Mouse (Mus musculus): ENCODE results near the gene Faf2. TPM values are rescaled to one million over a fixed set of nuclear protein-coding genes. Genes with fewer than 3 reads are reported as not detected.

Gene Faf2
- polyA plus RNA-seq, 1 experiment, result 13.3 TPM

- H3K4me3 ChIP-seq (ENCODE audit: extremely low read depth, insufficient read depth, insufficient read length), result no peak overlapping the region
- TF ChIP-seq POLR2A (IDR thresholded peaks at IDR 0.05; ENCODE audit: low read depth, low read length), result no peak
- TF ChIP-seq CTCF (IDR thresholded peaks at IDR 0.05; ENCODE audit: extremely low read depth, insufficient read depth, insufficient read length, insufficient replicate concordance), result no peak
- no peak for DNase-seq (ENCODE audit: low read depth in 1 of 2, low spot score in 2 of 2)
- H3K36me3 ChIP-seq (ENCODE audit: control insufficient read depth, insufficient read depth, low read length), result no peaks in the 10 kb centered on the region
- H3K27me3 ChIP-seq (ENCODE audit: control insufficient read depth, insufficient read depth, low read length), result no peaks in the 10 kb centered on the region
- H3K4me1 ChIP-seq (ENCODE audit: control insufficient read depth, insufficient read depth, insufficient read length), result 0 out of 2 replicates have a peak, but pooled peaks cover 5% of the 10 kb centered on the region
- 86% methylated on average over 11 of the region's 11 CpGs for WGBS
- H3K27ac ChIP-seq (ENCODE audit: insufficient read depth, low read length), result no peak overlapping the region
Observed at GRCm38 (mm10) chr13:54593617-54594016, 28.0 kb upstream of the Faf2 start.

- DNase-seq (ENCODE audit: low read depth in 1 of 2, low spot score in 2 of 2), result no peak
- no peak overlapping the region for H3K4me3 ChIP-seq (ENCODE audit: extremely low read depth, insufficient read depth, insufficient read length)
- 0 out of 2 replicates have a peak, but pooled peaks cover 1% of the 10 kb centered on the region for H3K4me1 ChIP-seq (ENCODE audit: control insufficient read depth, insufficient read depth, insufficient read length)
- H3K36me3 ChIP-seq (ENCODE audit: control insufficient read depth, insufficient read depth, low read length), result no peaks in the 10 kb centered on the region; the same call in 1 of the 2 replicates
- WGBS, result 92% methylated on average over 8 of the region's 8 CpGs
- no peaks in the 10 kb centered on the region for H3K27me3 ChIP-seq (ENCODE audit: control insufficient read depth, insufficient read depth, low read length)
- H3K27ac ChIP-seq (ENCODE audit: insufficient read depth, low read length), result no peak overlapping the region
- no peak for TF ChIP-seq POLR2A (IDR thresholded peaks at IDR 0.05; ENCODE audit: low read depth, low read length)
- no peak for TF ChIP-seq CTCF (IDR thresholded peaks at IDR 0.05; ENCODE audit: extremely low read depth, insufficient read depth, insufficient read length, insufficient replicate concordance)
Observed at GRCm38 (mm10) chr13:54596107-54596690, 25.4 kb upstream of the Faf2 start.

DNA sequence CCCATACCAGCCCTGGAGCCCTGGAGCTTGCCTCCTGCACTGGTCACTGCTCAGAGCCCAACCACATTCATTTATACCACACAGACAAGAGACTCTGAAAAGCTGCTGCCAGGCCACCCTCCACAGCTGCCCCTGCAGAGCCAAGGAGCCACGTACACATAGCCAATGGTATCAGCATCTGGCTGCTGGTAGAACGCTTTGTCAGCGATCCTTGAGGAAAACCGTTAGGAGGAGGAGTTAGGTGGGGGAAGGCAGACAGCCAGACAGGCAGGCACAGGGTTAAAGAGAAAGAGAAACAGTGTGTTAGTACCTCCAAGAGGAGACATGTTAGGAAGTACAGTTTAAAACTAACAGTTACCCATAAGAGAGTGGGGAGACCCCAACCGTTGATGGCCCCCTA is 24.7 kb upstream of the Faf2 start:
- no peaks in the 10 kb centered on the region for H3K4me1 ChIP-seq (ENCODE audit: control insufficient read depth, insufficient read depth, insufficient read length)
- no peaks in the 10 kb centered on the region for H3K27me3 ChIP-seq (ENCODE audit: control insufficient read depth, insufficient read depth, low read length)
- no peak overlapping the region for H3K27ac ChIP-seq (ENCODE audit: insufficient read depth, low read length)
- TF ChIP-seq POLR2A (IDR thresholded peaks at IDR 0.05; ENCODE audit: low read depth, low read length) (no peak), CTCF (IDR thresholded peaks at IDR 0.05; ENCODE audit: extremely low read depth, insufficient read depth, insufficient read length, insufficient replicate concordance) (no peak)
- no peaks in the 10 kb centered on the region; the same call in 1 of the 2 replicates for H3K36me3 ChIP-seq (ENCODE audit: control insufficient read depth, insufficient read depth, low read length)
- no peak overlapping the region for H3K4me3 ChIP-seq (ENCODE audit: extremely low read depth, insufficient read depth, insufficient read length)
- 92% methylated on average over 5 of the region's 5 CpGs for WGBS
- DNase-seq (ENCODE audit: low read depth in 1 of 2, low spot score in 2 of 2), result no peak

DNA sequence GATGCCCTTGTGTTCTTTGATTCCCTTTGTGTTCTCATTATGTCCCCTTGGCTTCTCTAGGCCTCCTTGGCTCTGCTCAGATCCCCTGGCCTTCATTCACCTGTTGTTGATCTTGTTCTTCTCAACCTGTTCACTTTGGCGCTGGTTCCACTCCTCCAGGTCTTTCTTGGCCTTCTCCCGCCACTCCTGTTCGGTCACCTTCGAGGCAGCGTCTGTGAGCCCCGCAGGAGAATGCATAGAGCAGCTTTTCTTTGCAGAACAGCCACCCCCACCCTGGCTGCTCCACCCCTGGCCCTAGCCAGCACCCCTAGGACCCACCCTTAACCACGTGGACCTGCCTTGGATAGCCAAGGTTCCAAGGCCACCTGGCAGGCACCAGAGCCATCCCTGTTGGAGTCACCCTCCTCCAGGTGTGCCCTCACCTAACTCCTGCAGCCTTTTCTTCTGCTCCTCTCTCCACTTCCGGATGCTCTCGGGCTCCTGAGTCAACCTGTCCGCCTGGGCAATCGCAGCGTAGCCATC is 22.9 kb upstream of the Faf2 start:
- Histone ChIP-seq H3K27ac (ENCODE audit: insufficient read depth, low read length) (no peak overlapping the region), H3K4me1 (ENCODE audit: control insufficient read depth, insufficient read depth, insufficient read length) (no peaks in the 10 kb centered on the region), H3K36me3 (ENCODE audit: control insufficient read depth, insufficient read depth, low read length) (no peaks in the 10 kb centered on the region; the same call in 1 of the 2 replicates), H3K27me3 (ENCODE audit: control insufficient read depth, insufficient read depth, low read length) (no peaks in the 10 kb centered on the region), H3K4me3 (ENCODE audit: extremely low read depth, insufficient read depth, insufficient read length) (no peak overlapping the region)
- 96% methylated on average over 12 of the region's 12 CpGs for WGBS
- no peak for DNase-seq (ENCODE audit: low read depth in 1 of 2, low spot score in 2 of 2)
- TF ChIP-seq POLR2A (IDR thresholded peaks at IDR 0.05; ENCODE audit: low read depth, low read length) (no peak), CTCF (IDR thresholded peaks at IDR 0.05; ENCODE audit: extremely low read depth, insufficient read depth, insufficient read length, insufficient replicate concordance) (no peak)

- Histone ChIP-seq H3K27ac (ENCODE audit: insufficient read depth, low read length) (no peak overlapping the region), H3K27me3 (ENCODE audit: control insufficient read depth, insufficient read depth, low read length) (no peaks in the 10 kb centered on the region), H3K4me1 (ENCODE audit: control insufficient read depth, insufficient read depth, insufficient read length) (no peaks in the 10 kb centered on the region), H3K36me3 (ENCODE audit: control insufficient read depth, insufficient read depth, low read length) (no peaks in the 10 kb centered on the region; the same call in 1 of the 2 replicates), H3K4me3 (ENCODE audit: extremely low read depth, insufficient read depth, insufficient read length) (no peak overlapping the region)
- no peak for DNase-seq (ENCODE audit: low read depth in 1 of 2, low spot score in 2 of 2)
- WGBS, result 91% methylated on average over 3 of the region's 3 CpGs
- TF ChIP-seq POLR2A (IDR thresholded peaks at IDR 0.05; ENCODE audit: low read depth, low read length) (no peak), CTCF (IDR thresholded peaks at IDR 0.05; ENCODE audit: extremely low read depth, insufficient read depth, insufficient read length, insufficient replicate concordance) (no peak)
Observed at GRCm38 (mm10) chr13:54602639-54603111, 18.9 kb upstream of the Faf2 start.

DNA sequence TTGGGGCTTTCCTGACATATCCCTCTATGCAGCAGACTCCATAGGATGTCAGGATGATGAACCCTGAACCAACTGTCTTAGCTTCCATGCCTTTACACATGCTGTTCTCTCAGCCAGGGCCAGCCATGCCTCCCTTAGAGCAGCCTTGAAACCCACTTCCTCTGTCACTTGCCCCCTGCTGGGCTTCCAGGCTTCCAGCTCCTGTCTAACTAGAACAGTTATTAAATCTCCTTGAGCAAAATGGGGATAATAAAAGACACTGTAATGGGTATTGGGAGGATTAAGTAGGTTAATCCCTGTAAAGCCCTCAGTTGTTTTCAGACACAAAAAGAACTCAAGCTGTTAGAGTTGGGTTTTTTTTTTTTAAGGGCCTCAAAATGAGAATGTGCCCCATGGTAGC is 18.1 kb upstream of the Faf2 start:
- Histone ChIP-seq H3K36me3 (ENCODE audit: control insufficient read depth, insufficient read depth, low read length) (no peaks in the 10 kb centered on the region; the same call in 1 of the 2 replicates), H3K27ac (ENCODE audit: insufficient read depth, low read length) (no peak overlapping the region), H3K27me3 (ENCODE audit: control insufficient read depth, insufficient read depth, low read length) (no peaks in the 10 kb centered on the region), H3K4me1 (ENCODE audit: control insufficient read depth, insufficient read depth, insufficient read length) (no peaks in the 10 kb centered on the region), H3K4me3 (ENCODE audit: extremely low read depth, insufficient read depth, insufficient read length) (no peak overlapping the region)
- TF ChIP-seq POLR2A (IDR thresholded peaks at IDR 0.05; ENCODE audit: low read depth, low read length), result no peak
- no peak for TF ChIP-seq CTCF (IDR thresholded peaks at IDR 0.05; ENCODE audit: extremely low read depth, insufficient read depth, insufficient read length, insufficient replicate concordance)
- no peak for DNase-seq (ENCODE audit: low read depth in 1 of 2, low spot score in 2 of 2)

DNA sequence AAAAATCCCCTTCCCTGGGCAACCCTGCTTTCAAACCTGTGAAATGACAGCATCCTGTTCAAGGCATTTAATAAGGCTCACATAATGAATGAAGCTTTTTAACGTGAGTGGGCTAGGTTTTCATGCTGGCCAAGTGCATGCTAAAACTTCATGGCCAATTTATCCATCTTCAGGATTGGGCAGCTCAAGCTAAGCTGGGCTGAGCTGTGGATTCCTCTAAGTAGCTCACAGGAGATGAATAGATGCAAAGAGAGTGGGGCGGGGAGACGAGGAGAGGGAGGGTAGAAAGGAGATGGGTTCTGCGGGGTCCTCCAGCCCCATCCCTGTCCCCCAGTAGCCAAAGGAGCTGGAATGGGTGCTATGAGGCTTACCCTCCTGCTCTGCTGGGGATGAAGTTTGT is 17.4 kb upstream of the Faf2 start:
- Histone ChIP-seq H3K4me3 (ENCODE audit: extremely low read depth, insufficient read depth, insufficient read length) (no peak overlapping the region), H3K27me3 (ENCODE audit: control insufficient read depth, insufficient read depth, low read length) (no peaks in the 10 kb centered on the region), H3K36me3 (ENCODE audit: control insufficient read depth, insufficient read depth, low read length) (no peaks in the 10 kb centered on the region; the same call in 1 of the 2 replicates), H3K27ac (ENCODE audit: insufficient read depth, low read length) (no peak overlapping the region), H3K4me1 (ENCODE audit: control insufficient read depth, insufficient read depth, insufficient read length) (no peaks in the 10 kb centered on the region)
- TF ChIP-seq CTCF (IDR thresholded peaks at IDR 0.05; ENCODE audit: extremely low read depth, insufficient read depth, insufficient read length, insufficient replicate concordance) (no peak), POLR2A (IDR thresholded peaks at IDR 0.05; ENCODE audit: low read depth, low read length) (no peak)
- WGBS, result 84% methylated on average over 4 of the region's 4 CpGs
- no peak for DNase-seq (ENCODE audit: low read depth in 1 of 2, low spot score in 2 of 2)
